Mouse (Mus musculus) liver, embryonic 14.5 days (tissue): Measurements from ENCODE around the gene Ubap1l. TPM values are rescaled to one million over a fixed set of nuclear protein-coding genes. Genes with fewer than 3 reads are reported as not detected.

Source experiments
- ATAC-seq: fragments of 200-750 bp; cut with Nextera tagmentation; 2 replicates; pipeline ENCODE4 v1.8.0; 2017; ENCODE audit warnings: moderate number of reproducible peaks, mild to moderate bottlenecking, moderate library complexity; ENCODE audit not compliant: insufficient read depth
- DNase-seq, 3 experiments: peaks; one replicate each; pipeline ENCODE4 v3.0.0-alpha.2; 2012 to 2013; ENCODE audit warnings: low read depth in 3 of 3, low spot score in 3 of 3
- H3K27ac ChIP-seq: fragments of 300-500 bp; sonication (generic); 2 replicates; pipeline ENCODE4 v1.5.1; 2014; ENCODE audit warnings: moderate library complexity, mild to moderate bottlenecking, control low read depth, inconsistent platforms
- H3K27me3 ChIP-seq: fragments of 300-500 bp; sonication (generic); 2 replicates; pipeline ENCODE4 v1.6.1; 2014; ENCODE audit warnings: mild to moderate bottlenecking, low read length, moderate library complexity; ENCODE audit not compliant: control insufficient read depth, insufficient read depth
- H3K36me3 ChIP-seq: fragments of 300-500 bp; sonication (generic); replicated peaks from 2 replicates; pipeline ENCODE4 v1.6.1; 2014; ENCODE audit warnings: low read depth; ENCODE audit not compliant: control insufficient read depth, insufficient read depth
- H3K4me1 ChIP-seq, 2 experiments: fragments of 200-500 bp in 1 of 2; fragments of 300-500 bp in 1 of 2; sonication (generic) in 1 of 2; replicated peaks; 2 replicates each; pipeline ENCODE4 v1.6.1; 2012 to 2014; ENCODE audit warnings: antibody characterized with exemption in 1 of 2, inconsistent platforms in 1 of 2, low read length in 1 of 2; ENCODE audit not compliant: control insufficient read depth in 2 of 2, insufficient read depth in 2 of 2
- H3K4me2 ChIP-seq: fragments of 300-500 bp; sonication (generic); 2 replicates; pipeline ENCODE4 v1.6.1; 2014; ENCODE audit warnings: low read depth, mild to moderate bottlenecking, control low read depth, moderate library complexity
- H3K4me3 ChIP-seq, 2 experiments: fragments of 200-500 bp in 1 of 2; fragments of 300-500 bp in 1 of 2; sonication (generic) in 1 of 2; 2 replicates each; pipeline ENCODE4 v1.5.1; 2012 to 2014; ENCODE audit warnings: low read depth in 2 of 2, low read length in 2 of 2, mild to moderate bottlenecking in 2 of 2, control low read depth in 1 of 2, inconsistent platforms in 1 of 2, moderate library complexity in 1 of 2; ENCODE audit not compliant: insufficient read depth in 1 of 2
- H3K9ac ChIP-seq: fragments of 300-500 bp; sonication (generic); replicated peaks from 2 replicates; pipeline ENCODE4 v1.6.1; 2014; ENCODE audit warnings: mild to moderate bottlenecking, control low read depth, moderate library complexity
- H3K9me3 ChIP-seq: fragments of 300-500 bp; sonication (generic); 2 replicates; pipeline ENCODE4 v1.6.1; 2016; ENCODE audit warnings: low read length, mixed read lengths; ENCODE audit not compliant: control insufficient read depth
- CTCF ChIP-seq: IDR thresholded peaks from 2 replicates; pipeline ENCODE4 v1.5.1; 2016; ENCODE audit warnings: antibody characterized with exemption, low read depth, control low read depth
- EP300 ChIP-seq: IDR thresholded peaks from 2 replicates; pipeline ENCODE4 v1.6.1; 2016; ENCODE audit warnings: antibody characterized with exemption, low read depth
- WGBS: fragments of 180-500 bp; shearing (Covaris S2); extraction: QIAGEN DNeasy Blood & Tissue Kit; methylation state at CpG from one replicate; pipeline ENCODE4 v1.1.7; 2014; ENCODE audit not compliant: insufficient replicate concordance; 5-methylcytosine and 5-hydroxymethylcytosine counted together
- polyA plus RNA-seq, 2 experiments: library from polyadenylated mRNA; depleted of rRNA in 1 of 2; stranded (reverse) in 1 of 2; unstranded in 1 of 2; fragments of >200 nt; fragmentation: Nextera tagmentation in 1 of 2; extraction: Ambion mirVana in 1 of 2; gene quantifications; 2 replicates each; pipeline versions ENCODE4 v1.2.1 to v1.2.3; 2012 to 2014

Ubap1l gene
- polyA plus RNA-seq, 2 experiments, result 0.10 to 0.13 TPM

GRCm38 (mm10) chr9:65382031-65382750 is 21.4 kb downstream of the Ubap1l start:
- no peak overlapping the region for H3K9ac ChIP-seq
- no peaks in the 10 kb centered on the region for H3K4me1 ChIP-seq
- H3K27me3 ChIP-seq, result no peaks in the 10 kb centered on the region
- H3K36me3 ChIP-seq, result no peaks in the 10 kb centered on the region
- no peak overlapping the region for H3K4me3 ChIP-seq
- no peaks in the 10 kb centered on the region for H3K9me3 ChIP-seq
- 51% methylated on average over 6 of the region's 6 CpGs for WGBS
- ATAC-seq (no peak), DNase-seq (no peak)
- H3K27ac ChIP-seq, result no peak overlapping the region
- H3K4me2 ChIP-seq, result no peak overlapping the region
- no peak for TF ChIP-seq EP300
- TF ChIP-seq CTCF, result no peak

GRCm38 (mm10) chr9:65382751-65383097 is 21.9 kb downstream of the Ubap1l start:
- H3K4me2 ChIP-seq, result no peak overlapping the region
- TF ChIP-seq CTCF, result no peak
- TF ChIP-seq EP300, result no peak
- H3K9ac ChIP-seq, result no peak overlapping the region
- H3K4me3 ChIP-seq, result no peak overlapping the region
- no peaks in the 10 kb centered on the region for H3K4me1 ChIP-seq
- 50% methylated on average over 3 of the region's 3 CpGs for WGBS
- H3K36me3 ChIP-seq, result no peaks in the 10 kb centered on the region
- ATAC-seq, result no peak
- H3K9me3 ChIP-seq, result no peaks in the 10 kb centered on the region
- H3K27me3 ChIP-seq, result no peaks in the 10 kb centered on the region
- H3K27ac ChIP-seq, result no peak overlapping the region
- DNase-seq, result no peak

GRCm38 (mm10) chr9:65384276-65384675 is 23.4 kb downstream of the Ubap1l start:
- H3K36me3 ChIP-seq, result no peaks in the 10 kb centered on the region
- H3K9me3 ChIP-seq, result no peaks in the 10 kb centered on the region
- TF ChIP-seq EP300 (no peak), CTCF (no peak)
- no peak for ATAC-seq
- no peak for DNase-seq
- H3K4me2 ChIP-seq, result no peak overlapping the region
- H3K4me3 ChIP-seq, result no peak overlapping the region
- no peaks in the 10 kb centered on the region for H3K27me3 ChIP-seq
- H3K27ac ChIP-seq, result no peak overlapping the region
- H3K9ac ChIP-seq, result no peak overlapping the region
- 39% methylated on average over 3 of the region's 3 CpGs for WGBS
- no peaks in the 10 kb centered on the region for H3K4me1 ChIP-seq

DNA sequence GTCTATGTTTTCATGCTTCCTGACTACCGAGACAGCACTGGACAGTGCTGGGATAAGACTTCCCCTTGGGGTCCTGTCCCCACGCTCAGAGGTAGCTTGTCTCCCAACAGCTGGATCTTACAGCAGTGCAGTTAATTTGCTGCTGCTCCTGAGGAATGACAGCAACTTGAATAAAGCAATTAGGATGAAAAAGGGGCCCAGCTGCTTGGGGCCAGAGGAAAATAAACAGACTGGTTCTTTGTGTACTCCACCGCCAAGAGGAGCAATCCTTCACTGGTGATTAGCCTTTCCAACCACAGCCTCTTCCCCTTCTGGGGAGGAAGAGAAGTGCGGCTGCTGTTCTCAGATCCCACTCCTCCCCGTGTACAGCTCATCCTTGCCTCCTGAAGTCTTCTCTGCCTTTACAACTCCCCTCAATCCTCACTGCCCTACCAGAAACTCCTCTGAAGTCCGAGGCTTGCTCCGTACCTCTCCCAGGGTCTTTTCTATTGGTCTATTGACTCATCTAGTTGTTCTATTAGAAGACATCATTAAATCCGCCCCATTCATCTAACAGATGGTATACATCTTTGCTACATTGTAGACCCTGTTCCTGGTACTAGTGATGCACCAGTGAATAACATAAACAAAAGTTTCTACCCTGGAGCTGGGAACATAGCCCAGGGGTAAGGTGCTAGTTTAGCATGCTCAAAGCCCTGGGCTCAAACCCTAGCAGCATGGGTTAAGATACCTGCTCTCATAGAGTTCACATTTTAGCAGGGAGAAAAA is 25.7 kb downstream of the Ubap1l start:
- no peak for ATAC-seq
- 29% methylated on average over 8 of the region's 8 CpGs for WGBS
- H3K27me3 ChIP-seq, result peaks cover 17% of the 10 kb centered on the region

More for the DNA sequence above, 25.7 kb downstream of the Ubap1l start:
- no peak overlapping the region for H3K9ac ChIP-seq
- H3K36me3 ChIP-seq, result no peaks in the 10 kb centered on the region
- H3K4me1 ChIP-seq, result no peaks in the 10 kb centered on the region
- no peak overlapping the region for H3K4me2 ChIP-seq
- 0 out of 2 replicates have a peak, but pooled peaks have one; percentile 5 for TF ChIP-seq CTCF
- TF ChIP-seq EP300, result no peak
- no peak overlapping the region for H3K27ac ChIP-seq
- no peaks in the 10 kb centered on the region for H3K9me3 ChIP-seq
- H3K4me3 ChIP-seq, result no peak overlapping the region
- DNase-seq, result no peak
